Mouse (Mus musculus) thymus, adult 2 months (tissue): ENCODE data around the gene B2m. TPM values are rescaled to one million over a fixed set of nuclear protein-coding genes. Genes with fewer than 3 reads are reported as not detected.

Experiments used
- DNase-seq: peaks from one replicate; pipeline ENCODE4 v3.0.0; 2021
- H3K27ac ChIP-seq: fragments of 200-500 bp; 2 replicates; pipeline ENCODE4 v1.5.1; 2012; ENCODE audit warnings: low read length, control low read depth; ENCODE audit not compliant: control insufficient read depth, insufficient read depth
- H3K27me3 ChIP-seq: fragments of 200-500 bp; 2 replicates; pipeline ENCODE4 v1.6.1; 2012; ENCODE audit warnings: mild to moderate bottlenecking, low read length, moderate library complexity, mixed read lengths; ENCODE audit not compliant: control insufficient read depth, insufficient read depth
- H3K36me3 ChIP-seq: fragments of 200-500 bp; 2 replicates; pipeline ENCODE4 v1.6.1; 2012; ENCODE audit warnings: mild to moderate bottlenecking, low read length, moderate library complexity; ENCODE audit not compliant: control insufficient read depth, insufficient read depth
- H3K4me1 ChIP-seq: fragments of 200-500 bp; replicated peaks from 2 replicates; pipeline ENCODE4 v1.6.1; 2012; ENCODE audit warnings: low read length; ENCODE audit not compliant: control insufficient read depth, insufficient read depth
- H3K4me3 ChIP-seq: fragments of 200-500 bp; 2 replicates; pipeline ENCODE4 v1.5.1; 2012; ENCODE audit warnings: mild to moderate bottlenecking, low read length, control low read depth, moderate library complexity; ENCODE audit not compliant: control insufficient read depth, insufficient read depth
- CTCF ChIP-seq: fragments of 200-500 bp; IDR thresholded peaks from 2 replicates; pipeline ENCODE4 v1.5.1; 2012; ENCODE audit warnings: mild to moderate bottlenecking, control low read depth, low read length, moderate library complexity, borderline replicate concordance; ENCODE audit not compliant: control insufficient read depth, poor library complexity, insufficient read depth; ENCODE audit errors: extremely low read depth
- POLR2A ChIP-seq: fragments of 200-500 bp; IDR thresholded peaks from 2 replicates; pipeline ENCODE4 v1.6.1; 2012; ENCODE audit warnings: mild to moderate bottlenecking, low read length, control low read depth, moderate library complexity; ENCODE audit not compliant: control insufficient read depth, poor library complexity, insufficient read depth; ENCODE audit errors: extremely low read depth
- WGBS: fragments of 180-500 bp; shearing (Covaris S2); methylation state at CpG from one replicate; pipeline ENCODE4 v1.1.7; 2018; 5-methylcytosine and 5-hydroxymethylcytosine counted together
- polyA plus RNA-seq: library from polyadenylated mRNA; depleted of rRNA; stranded (reverse); fragments of >200 nt; gene quantifications from 2 replicates; pipeline ENCODE4 v1.2.3, GENCODE M21; 2012

Gene B2m
- polyA plus RNA-seq, 1 experiment: 1,280 TPM

DNA sequence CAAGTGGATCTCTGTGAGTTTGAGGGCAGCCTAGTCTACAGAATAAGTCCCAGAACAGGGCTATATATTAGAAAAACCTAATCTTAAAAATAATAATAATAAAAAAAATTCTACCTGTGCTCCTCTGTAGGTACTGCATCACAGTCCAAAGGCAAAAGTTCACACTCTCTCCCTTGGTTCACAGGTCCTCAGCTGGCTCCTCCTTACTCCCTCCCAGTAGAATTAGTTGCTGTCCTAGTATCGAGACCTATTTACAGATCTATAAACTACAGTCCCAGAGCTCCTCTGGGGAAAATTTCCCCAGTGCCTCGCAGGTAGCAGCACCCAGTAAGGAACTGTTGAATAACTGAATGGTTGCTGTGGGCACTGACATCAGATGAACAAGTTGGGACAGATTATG, 6.7 kb upstream of the B2m start:
- Histone ChIP-seq H3K36me3 (no peaks in the 10 kb centered on the region), H3K27ac (no peak overlapping the region), H3K4me3 (no peak overlapping the region), H3K4me1 (no peaks in the 10 kb centered on the region), H3K27me3 (no peaks in the 10 kb centered on the region)
- TF ChIP-seq CTCF (no peak), POLR2A (no peak)
- 94% methylated on average over 2 of the region's 2 CpGs for WGBS
- DNase-seq: no peak

GRCm38 (mm10) chr2:122141332-122141967, 6.0 kb upstream of the B2m start:
- 81% methylated on average over 5 of the region's 5 CpGs for WGBS
- Histone ChIP-seq H3K27me3 (no peaks in the 10 kb centered on the region), H3K36me3 (no peaks in the 10 kb centered on the region), H3K4me1 (no peaks in the 10 kb centered on the region), H3K27ac (no peak overlapping the region), H3K4me3 (no peak overlapping the region)
- no peak for DNase-seq
- TF ChIP-seq CTCF: no peak

DNA sequence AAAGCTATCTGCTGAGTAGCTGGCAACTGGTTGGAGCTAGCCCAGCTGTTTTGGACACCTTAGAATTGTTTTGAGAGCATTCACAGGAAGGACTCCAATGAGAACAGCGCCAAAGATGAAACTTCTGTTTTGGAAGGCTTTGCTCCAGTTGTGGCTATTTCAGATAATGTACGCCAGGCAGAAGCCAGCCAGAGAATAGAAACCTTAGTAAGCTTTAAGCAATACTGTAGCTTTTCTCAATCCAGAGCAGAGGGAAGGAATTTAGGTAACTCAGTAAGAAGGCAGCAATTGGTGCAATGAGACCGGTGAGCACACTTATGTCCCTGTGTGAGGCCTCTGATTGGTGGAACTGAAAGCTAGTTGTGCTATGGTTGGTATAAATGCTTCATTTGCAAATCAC, 4.4 kb upstream of the B2m start:
- TF ChIP-seq POLR2A (no peak), CTCF (no peak)

DNA sequence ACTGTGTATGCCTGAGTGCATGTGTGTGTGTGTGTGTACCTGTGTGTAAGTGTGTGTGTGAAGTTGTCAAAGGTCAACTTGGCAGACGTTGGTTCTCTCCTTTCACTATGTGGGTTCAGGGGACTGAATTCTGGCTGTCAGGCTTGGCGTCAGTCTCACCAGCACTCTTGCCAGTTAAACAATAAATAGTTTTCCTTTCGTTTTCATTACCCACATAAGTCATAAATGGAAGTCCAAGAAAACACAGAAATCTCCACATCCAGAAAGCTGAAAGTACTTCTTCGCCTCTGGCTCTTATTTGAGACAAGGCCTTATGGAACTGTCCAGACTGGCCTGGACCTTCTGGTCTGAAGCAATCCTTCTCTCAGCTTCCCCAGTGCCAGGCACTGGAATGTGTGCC, 1.7 kb upstream of the B2m start:
- Histone ChIP-seq H3K4me1 (peaks cover 13% of the 10 kb centered on the region), H3K27ac (no peak overlapping the region), H3K4me3 (no peak overlapping the region), H3K27me3 (no peaks in the 10 kb centered on the region), H3K36me3 (no peaks in the 10 kb centered on the region)
- DNase-seq: no peak
- TF ChIP-seq CTCF (no peak), POLR2A (no peak)
- 18% methylated on average over 4 of the region's 4 CpGs for WGBS

More for the DNA sequence above, 4.4 kb upstream of the B2m start:
- DNase-seq: no peak
- Histone ChIP-seq H3K4me3 (no peak overlapping the region), H3K27ac (no peak overlapping the region), H3K27me3 (no peaks in the 10 kb centered on the region), H3K4me1 (peaks cover 3% of the 10 kb centered on the region), H3K36me3 (no peaks in the 10 kb centered on the region)
- WGBS: 96% methylated on average over 3 of the region's 3 CpGs

- H3K4me1 ChIP-seq: peaks cover 13% of the 10 kb centered on the region
- H3K4me3 ChIP-seq: no peak overlapping the region
- no peak for TF ChIP-seq POLR2A
- TF ChIP-seq CTCF: no peak
- H3K36me3 ChIP-seq: peaks cover 7% of the 10 kb centered on the region
- peak overlapping the region; percentile 8; the same call in 1 of the 2 replicates for H3K27ac ChIP-seq
- WGBS: 53% methylated on average over 6 of the region's 6 CpGs
- no peaks in the 10 kb centered on the region for H3K27me3 ChIP-seq
- no peak for DNase-seq
These were observed 799 bp upstream of the B2m start for GRCm38 (mm10) chr2:122146687-122147086.

DNA sequence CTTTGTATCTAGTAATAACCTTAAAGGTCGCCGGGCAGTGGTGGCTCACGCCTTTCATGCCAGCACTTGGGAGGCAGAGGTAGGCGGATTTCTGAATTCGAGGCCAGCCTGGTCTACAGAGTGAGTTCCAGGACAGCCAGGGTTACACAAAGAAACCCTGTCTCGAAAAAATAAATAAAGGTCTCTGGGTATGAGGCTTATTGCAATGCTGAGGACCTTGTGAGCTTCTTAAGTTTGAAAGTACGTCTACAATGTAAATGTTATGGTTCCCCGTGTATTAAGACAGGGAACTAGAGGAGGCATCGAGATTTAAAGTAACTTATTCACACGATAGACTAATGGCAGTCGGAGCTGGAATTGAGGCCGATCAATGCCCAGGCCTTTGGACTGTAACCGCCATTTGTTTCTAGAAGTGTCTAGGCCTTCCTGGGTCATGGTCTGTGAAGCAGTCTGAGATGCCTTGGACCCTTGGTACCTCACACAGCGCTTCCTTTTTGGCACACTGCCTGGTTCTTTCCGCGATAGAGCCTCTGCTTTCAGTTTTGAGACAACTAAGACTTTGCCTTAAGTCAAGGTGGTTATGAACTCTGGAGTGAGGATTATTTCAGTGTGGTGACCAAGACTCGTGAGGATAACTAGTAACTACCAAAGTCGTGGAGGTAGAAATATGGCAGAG, 894 bp downstream of the B2m start:
- Histone ChIP-seq H3K27ac (peak overlapping the region; percentile 75), H3K36me3 (peaks cover 21% of the 10 kb centered on the region), H3K4me1 (peaks cover 13% of the 10 kb centered on the region), H3K27me3 (no peaks in the 10 kb centered on the region), H3K4me3 (peak overlapping the region; percentile 99)
- peak; percentile 69 for DNase-seq
- no peak for TF ChIP-seq POLR2A
- no peak for TF ChIP-seq CTCF
- WGBS: under 1% methylated on average over 18 of the region's 18 CpGs

GRCm38 (mm10) chr2:122149316-122149715, 1.8 kb downstream of the B2m start:
- H3K4me3 ChIP-seq: no peak overlapping the region
- H3K36me3 ChIP-seq: peaks cover 25% of the 10 kb centered on the region
- no peak for DNase-seq
- peaks cover 13% of the 10 kb centered on the region for H3K4me1 ChIP-seq
- H3K27me3 ChIP-seq: no peaks in the 10 kb centered on the region
- no peak overlapping the region for H3K27ac ChIP-seq
- TF ChIP-seq CTCF (no peak), POLR2A (no peak)
- 14% methylated on average over 6 of the region's 6 CpGs for WGBS
